Mouse (Mus musculus) liver, postnatal 0 days (tissue): ENCODE results near the gene Vim.
"Not testable (repeated sequence)": the region's sequence is repeated elsewhere in the genome, so short reads cannot be mapped to it uniquely, and the experiment has no call there.

Experiments used
- CTCF ChIP-seq: sonication (generic); IDR thresholded peaks from 2 replicates; pipeline ENCODE4 v1.5.1; 2016; ENCODE audit warnings: antibody characterized with exemption, low read depth
- EP300 ChIP-seq: IDR thresholded peaks from 2 replicates; pipeline ENCODE4 v1.6.1; 2016; ENCODE audit warnings: antibody characterized with exemption, low read depth, mild to moderate bottlenecking

- not testable (repeated sequence) for TF ChIP-seq CTCF, EP300
These were observed 29.9 kb downstream of the Vim start for GRCm38 (mm10) chr2:13603636-13604035.
